Mouse (Mus musculus) heart, embryonic 12.5 days (tissue): ENCODE measurements around the gene Stambp. TPM values are rescaled to one million over a fixed set of nuclear protein-coding genes. Genes with fewer than 3 reads are reported as not detected.

Experiments used
- ATAC-seq: fragments of 200-750 bp; cut with Nextera tagmentation; 2 replicates; pipeline ENCODE4 v1.8.0; 2017; ENCODE audit warnings: moderate TSS enrichment, moderate library complexity; ENCODE audit not compliant: insufficient number of reproducible peaks, low FRiP score
- H3K27ac ChIP-seq: fragments of 300-500 bp; sonication (generic); 2 replicates; pipeline ENCODE4 v1.5.1; 2016; ENCODE audit warnings: mild to moderate bottlenecking, moderate library complexity; ENCODE audit not compliant: poor library complexity, severe bottlenecking
- H3K27me3 ChIP-seq: fragments of 300-500 bp; sonication (generic); replicated peaks from 2 replicates; pipeline ENCODE4 v1.6.1; 2016; ENCODE audit warnings: mild to moderate bottlenecking, moderate library complexity
- H3K36me3 ChIP-seq: fragments of 300-500 bp; sonication (generic); 2 replicates; pipeline ENCODE4 v1.6.1; 2016; ENCODE audit warnings: mild to moderate bottlenecking, moderate library complexity
- H3K4me1 ChIP-seq: fragments of 300-500 bp; sonication (generic); replicated peaks from 2 replicates; pipeline ENCODE4 v1.6.1; 2016; ENCODE audit warnings: mild to moderate bottlenecking
- H3K4me2 ChIP-seq: fragments of 300-500 bp; sonication (generic); 2 replicates; pipeline ENCODE4 v1.6.1; 2016; ENCODE audit warnings: mild to moderate bottlenecking, moderate library complexity
- H3K4me3 ChIP-seq: fragments of 300-500 bp; sonication (generic); 2 replicates; pipeline ENCODE4 v1.5.1; 2016; ENCODE audit warnings: mild to moderate bottlenecking
- H3K9ac ChIP-seq: fragments of 300-500 bp; sonication (generic); 2 replicates; pipeline ENCODE4 v1.6.1; 2016; ENCODE audit warnings: mild to moderate bottlenecking, moderate library complexity
- H3K9me3 ChIP-seq: fragments of 300-500 bp; sonication (generic); replicated peaks from 2 replicates; pipeline ENCODE4 v1.6.1; 2016; ENCODE audit warnings: mild to moderate bottlenecking, moderate library complexity
- WGBS: fragments of 180-500 bp; shearing (Covaris S2); methylation state at CpG from one replicate; pipeline ENCODE4 v1.1.7; 2016; 5-methylcytosine and 5-hydroxymethylcytosine counted together
- polyA plus RNA-seq: library from polyadenylated mRNA; unstranded; fragments of >200 nt; fragmentation: Nextera tagmentation; extraction: Ambion mirVana; gene quantifications from 2 replicates; pipeline ENCODE4 v1.2.1, GENCODE M21; 2016

The Stambp gene
- 24.4 and 25.8 TPM in 2 replicates for polyA plus RNA-seq

- Histone ChIP-seq H3K4me2 (peak within 1 kb of the TSS; percentile 88), H3K9me3 (no peaks in the 10 kb centered on the region), H3K36me3 (peaks cover 11% of the 10 kb centered on the region), H3K9ac (peak within 1 kb of the TSS; percentile 87), H3K27ac (peak within 1 kb of the TSS; percentile 70), H3K4me1 (peaks cover 20% of the 10 kb centered on the region), H3K27me3 (0 out of 2 replicates have a peak, but pooled peaks cover 3% of the 10 kb centered on the region), H3K4me3 (peak within 1 kb of the TSS; percentile 92)
- 0% methylated on average over 8 of the region's 11 CpGs for WGBS
- ATAC-seq: peak; percentile 46
Observed at GRCm38 (mm10) chr6:83572671-83573070, at the start of gene Stambp. Stambp (minus strand) TSS chr6:83572729.

- Histone ChIP-seq H3K9ac (no peak overlapping the region), H3K9me3 (no peaks in the 10 kb centered on the region), H3K4me3 (no peak overlapping the region), H3K36me3 (no peaks in the 10 kb centered on the region), H3K27ac (no peak overlapping the region), H3K27me3 (peaks cover 6% of the 10 kb centered on the region; the same call in 1 of the 2 replicates), H3K4me1 (no peaks in the 10 kb centered on the region), H3K4me2 (no peak overlapping the region)
- no peak for ATAC-seq
- 64% methylated on average over 9 of the region's 9 CpGs for WGBS
Observed at GRCm38 (mm10) chr6:83619955-83620354, 47.4 kb upstream of the Stambp start.

DNA sequence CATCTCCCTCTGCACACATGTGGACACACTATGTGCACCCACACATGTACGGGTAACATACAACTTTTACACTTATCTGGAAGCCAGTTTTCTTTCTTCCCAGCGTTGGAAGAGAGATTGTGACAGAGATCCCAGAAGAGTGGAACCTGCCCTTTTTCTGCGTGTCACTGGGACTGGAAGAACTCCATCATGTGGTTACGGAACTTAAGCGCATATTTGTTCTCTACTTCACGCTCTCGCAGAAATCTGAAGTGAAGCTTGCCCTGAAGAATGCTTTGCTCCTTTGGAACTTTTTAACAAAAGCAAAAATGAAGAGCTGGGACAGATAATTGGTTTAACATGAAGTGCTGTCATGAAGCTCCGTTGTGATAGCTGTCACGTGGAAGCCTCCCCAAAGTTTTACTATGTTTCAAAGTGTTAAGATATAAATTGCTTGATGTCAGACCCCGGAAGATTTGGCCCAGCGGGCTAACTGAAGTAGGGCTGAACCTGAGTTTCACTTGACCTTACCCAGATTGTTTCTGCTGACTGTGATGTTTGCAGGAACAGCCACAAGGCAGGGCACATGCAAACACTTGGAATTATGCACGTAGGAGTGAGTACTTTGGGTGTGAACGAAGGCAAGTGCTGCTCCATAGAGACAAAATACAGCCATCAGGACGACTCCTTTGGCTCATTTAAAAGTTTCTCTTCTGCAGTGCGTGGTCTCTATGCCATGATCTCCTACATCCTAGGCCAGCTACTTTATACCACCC is 45.2 kb upstream of the Stambp start:
- Histone ChIP-seq H3K9ac (no peak overlapping the region), H3K9me3 (no peaks in the 10 kb centered on the region), H3K27me3 (peaks cover 6% of the 10 kb centered on the region; the same call in 1 of the 2 replicates), H3K36me3 (no peaks in the 10 kb centered on the region), H3K4me3 (no peak overlapping the region), H3K27ac (no peak overlapping the region), H3K4me1 (no peaks in the 10 kb centered on the region), H3K4me2 (no peak overlapping the region)
- 79% methylated on average over 15 of the region's 15 CpGs for WGBS
- no peak for ATAC-seq

DNA sequence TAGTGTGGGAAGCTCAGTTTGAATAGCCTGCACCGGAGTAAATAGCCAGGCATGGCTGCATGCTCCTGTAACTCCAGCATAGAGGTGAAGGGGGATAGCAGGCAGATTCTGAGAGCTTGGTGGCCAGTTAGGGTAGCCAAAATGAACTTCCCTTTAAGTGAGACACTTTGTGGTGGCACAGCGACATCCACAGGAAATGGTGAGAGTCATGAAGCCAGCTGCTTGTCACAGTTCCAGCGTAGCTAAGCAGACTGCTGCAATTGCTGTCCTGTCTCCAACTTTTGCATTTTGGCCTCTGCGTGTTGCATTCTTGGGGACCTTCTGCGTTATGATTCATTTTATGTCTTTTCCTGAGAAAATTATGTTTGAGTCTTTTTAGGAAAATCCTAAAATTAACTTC is 44.0 kb upstream of the Stambp start:
- no peaks in the 10 kb centered on the region for H3K36me3 ChIP-seq
- no peaks in the 10 kb centered on the region for H3K4me1 ChIP-seq
- no peak overlapping the region for H3K9ac ChIP-seq
- no peak overlapping the region for H3K27ac ChIP-seq
- H3K4me2 ChIP-seq: no peak overlapping the region
- no peak overlapping the region for H3K4me3 ChIP-seq
- no peaks in the 10 kb centered on the region for H3K9me3 ChIP-seq
- peaks cover 6% of the 10 kb centered on the region; the same call in 1 of the 2 replicates for H3K27me3 ChIP-seq
- 55% methylated on average over 5 of the region's 5 CpGs for WGBS
- no peak for ATAC-seq

DNA sequence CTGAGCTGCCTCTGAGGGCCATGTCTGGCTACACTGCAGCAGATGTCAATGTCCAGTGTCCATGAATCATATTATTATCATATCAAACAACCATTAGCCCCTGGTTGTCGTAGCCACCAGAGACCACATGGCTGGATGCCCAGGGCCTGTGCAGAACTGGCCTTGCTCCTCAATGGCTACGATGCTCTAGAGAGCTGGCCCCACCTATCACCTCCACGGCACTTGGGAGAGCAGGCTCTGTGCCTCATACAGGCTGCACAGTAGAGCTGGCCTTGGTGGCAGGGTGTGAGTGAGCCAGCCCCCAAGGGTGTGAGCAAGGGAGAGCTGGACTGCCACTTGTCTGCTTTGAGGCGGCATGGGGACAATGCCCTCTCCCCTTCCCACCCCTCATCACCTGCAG is 41.9 kb upstream of the Stambp start:
- no peaks in the 10 kb centered on the region for H3K4me1 ChIP-seq
- 0 out of 2 replicates have a peak, but pooled peaks have one; percentile 18 for ATAC-seq
- 81% methylated on average over 4 of the region's 4 CpGs for WGBS

GRCm38 (mm10) chr6:83612976-83613375 is 40.4 kb upstream of the Stambp start:
- H3K4me1 ChIP-seq: no peaks in the 10 kb centered on the region
- no peaks in the 10 kb centered on the region for H3K9me3 ChIP-seq
- no peaks in the 10 kb centered on the region; the same call in 1 of the 2 replicates for H3K27me3 ChIP-seq
- H3K4me2 ChIP-seq: no peak overlapping the region
- ATAC-seq: no peak
- 100% methylated on average over 1 of the region's 1 CpGs for WGBS
- no peaks in the 10 kb centered on the region for H3K36me3 ChIP-seq
- H3K9ac ChIP-seq: no peak overlapping the region
- H3K4me3 ChIP-seq: no peak overlapping the region
- no peak overlapping the region for H3K27ac ChIP-seq

More for the DNA sequence above, 41.9 kb upstream of the Stambp start:
- Histone ChIP-seq H3K27ac (no peak overlapping the region), H3K4me3 (no peak overlapping the region), H3K9me3 (no peaks in the 10 kb centered on the region), H3K9ac (no peak overlapping the region), H3K27me3 (no peaks in the 10 kb centered on the region; the same call in 1 of the 2 replicates), H3K4me2 (no peak overlapping the region), H3K36me3 (no peaks in the 10 kb centered on the region)

- H3K27ac ChIP-seq: no peak overlapping the region
- 31% methylated on average over 6 of the region's 6 CpGs for WGBS
- no peaks in the 10 kb centered on the region for H3K27me3 ChIP-seq
- H3K4me3 ChIP-seq: no peak overlapping the region
- H3K9ac ChIP-seq: no peak overlapping the region
- H3K4me2 ChIP-seq: peak overlapping the region; percentile 69
- no peak for ATAC-seq
- no peaks in the 10 kb centered on the region for H3K36me3 ChIP-seq
- H3K4me1 ChIP-seq: peaks cover 18% of the 10 kb centered on the region
- no peaks in the 10 kb centered on the region for H3K9me3 ChIP-seq
Observed at GRCm38 (mm10) chr6:83599636-83600174, 27.2 kb upstream of the Stambp start.

DNA sequence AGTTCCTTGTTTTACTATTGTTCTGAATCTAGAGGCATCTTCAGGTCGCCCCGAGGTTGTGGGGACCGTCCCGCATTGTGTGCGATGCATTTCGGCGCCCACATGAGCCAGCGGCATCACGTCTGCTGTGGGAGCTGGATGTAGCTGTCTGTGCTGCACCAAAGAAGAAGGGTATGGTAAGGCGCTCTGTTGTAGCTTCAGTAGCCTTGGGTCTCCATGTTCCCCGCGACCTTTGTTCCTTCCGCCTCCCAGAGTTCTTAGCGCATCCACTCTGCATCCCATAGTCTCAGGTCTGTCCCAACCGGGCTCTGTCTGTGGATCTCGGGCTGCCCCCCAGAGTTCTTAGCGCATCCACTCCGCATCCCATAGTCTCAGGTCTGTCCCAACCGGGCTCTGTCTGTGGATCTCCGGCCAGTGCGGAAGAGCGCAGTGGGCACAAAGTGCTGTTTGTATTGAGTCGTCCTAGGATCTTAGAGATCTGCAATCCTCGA is 26.6 kb upstream of the Stambp start:
- WGBS: 35% methylated on average over 24 of the region's 24 CpGs
- no peaks in the 10 kb centered on the region for H3K9me3 ChIP-seq
- peaks cover 18% of the 10 kb centered on the region for H3K4me1 ChIP-seq
- ATAC-seq: no peak
- no peaks in the 10 kb centered on the region for H3K27me3 ChIP-seq
- H3K9ac ChIP-seq: peak overlapping the region; percentile 31; the same call in 1 of the 2 replicates
- H3K27ac ChIP-seq: no peak overlapping the region
- H3K36me3 ChIP-seq: no peaks in the 10 kb centered on the region
- peak overlapping the region; percentile 40 for H3K4me3 ChIP-seq
- peak overlapping the region; percentile 69 for H3K4me2 ChIP-seq

DNA sequence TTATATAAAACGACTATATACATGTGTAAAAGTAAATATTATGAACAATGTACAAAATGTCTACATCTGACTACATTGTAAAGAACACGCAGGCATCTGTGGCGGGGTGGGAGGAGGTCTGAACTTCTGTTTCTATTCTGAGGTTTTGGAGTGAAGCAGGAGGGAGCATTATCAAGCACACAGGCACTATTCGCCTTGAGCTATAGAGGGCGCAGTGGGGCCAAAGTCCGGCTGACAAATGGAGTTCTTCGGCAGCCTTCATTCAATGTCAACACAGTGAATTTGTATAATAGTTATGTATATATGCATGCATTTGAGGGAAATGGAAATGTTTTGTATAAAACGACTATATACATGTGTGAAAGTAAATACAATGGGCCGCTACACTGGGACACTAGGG is 26.1 kb upstream of the Stambp start:
- Histone ChIP-seq H3K36me3 (no peaks in the 10 kb centered on the region), H3K4me1 (peaks cover 23% of the 10 kb centered on the region), H3K9me3 (no peaks in the 10 kb centered on the region), H3K4me3 (peak overlapping the region; percentile 40), H3K4me2 (peak overlapping the region; percentile 69), H3K27me3 (no peaks in the 10 kb centered on the region), H3K9ac (0 out of 2 replicates have a peak overlapping the region, but pooled peaks have one; percentile 31), H3K27ac (no peak overlapping the region)
- 8% methylated on average over 9 of the region's 9 CpGs for WGBS
- ATAC-seq: no peak

DNA sequence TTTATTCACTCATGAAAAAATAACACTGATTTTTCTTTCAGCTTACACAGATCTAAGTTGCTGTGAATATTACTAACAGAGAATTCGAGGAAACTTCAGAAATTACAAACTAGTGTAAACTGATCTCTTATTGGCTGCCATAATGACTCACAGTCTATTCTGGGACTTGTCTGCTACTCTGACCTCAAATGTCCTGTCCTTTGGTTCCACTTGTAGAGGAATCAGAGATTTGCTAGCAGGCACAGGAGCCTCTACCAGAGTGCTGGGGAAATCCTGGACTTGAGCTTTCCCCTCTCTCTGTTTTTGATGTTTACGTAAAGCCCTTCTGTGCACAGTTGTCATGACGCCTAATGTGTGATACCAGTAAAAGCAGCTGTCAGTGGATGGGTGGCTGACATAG is 25.5 kb upstream of the Stambp start:
- H3K4me2 ChIP-seq: no peak overlapping the region
- peak overlapping the region; percentile 59; the same call in 1 of the 2 replicates for H3K27ac ChIP-seq
- H3K27me3 ChIP-seq: no peaks in the 10 kb centered on the region
- H3K9ac ChIP-seq: no peak overlapping the region
- H3K9me3 ChIP-seq: no peaks in the 10 kb centered on the region
- no peak for ATAC-seq
- 26% methylated on average over 3 of the region's 3 CpGs for WGBS
- no peaks in the 10 kb centered on the region for H3K36me3 ChIP-seq
- H3K4me3 ChIP-seq: no peak overlapping the region
- H3K4me1 ChIP-seq: peaks cover 26% of the 10 kb centered on the region

DNA sequence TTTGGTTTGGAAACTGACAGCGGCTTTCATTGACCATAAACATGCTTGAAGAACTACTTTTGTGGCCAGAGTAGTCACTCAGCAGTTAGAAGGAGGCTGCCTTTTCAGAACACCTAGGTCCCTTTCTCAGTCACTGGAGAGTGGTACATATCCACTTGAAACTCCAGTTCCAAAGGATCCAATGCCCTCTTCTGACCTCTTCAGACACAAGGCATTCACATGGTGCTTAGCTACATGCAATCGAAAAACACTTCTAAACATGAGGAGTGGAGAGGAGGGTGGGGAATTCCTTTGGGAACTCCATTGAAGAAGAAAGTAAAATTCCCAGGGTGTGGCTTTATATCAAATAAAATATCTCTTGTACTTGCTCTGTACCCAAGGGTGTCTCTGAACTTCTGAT is 22.5 kb upstream of the Stambp start:
- Histone ChIP-seq H3K4me3 (no peak overlapping the region), H3K27ac (no peak overlapping the region), H3K4me2 (no peak overlapping the region), H3K9ac (no peak overlapping the region), H3K9me3 (no peaks in the 10 kb centered on the region), H3K4me1 (peaks cover 23% of the 10 kb centered on the region), H3K27me3 (no peaks in the 10 kb centered on the region), H3K36me3 (no peaks in the 10 kb centered on the region)
- 79% methylated on average over 2 of the region's 2 CpGs for WGBS
- ATAC-seq: no peak
